Mouse (Mus musculus) E14TG2a.4 (cell line): ENCODE measurements around the gene Gapdhs.

Experiments used
- CTCF ChIP-seq: conservative IDR thresholded peaks from 2 replicates; pipeline ENCODE4 v1.5.1; 2014; ENCODE audit warnings: low read length
- NANOG ChIP-seq: IDR thresholded peaks from 2 replicates; pipeline ENCODE4 v1.6.1; 2014; ENCODE audit warnings: borderline replicate concordance, low read length, mixed read lengths

DNA sequence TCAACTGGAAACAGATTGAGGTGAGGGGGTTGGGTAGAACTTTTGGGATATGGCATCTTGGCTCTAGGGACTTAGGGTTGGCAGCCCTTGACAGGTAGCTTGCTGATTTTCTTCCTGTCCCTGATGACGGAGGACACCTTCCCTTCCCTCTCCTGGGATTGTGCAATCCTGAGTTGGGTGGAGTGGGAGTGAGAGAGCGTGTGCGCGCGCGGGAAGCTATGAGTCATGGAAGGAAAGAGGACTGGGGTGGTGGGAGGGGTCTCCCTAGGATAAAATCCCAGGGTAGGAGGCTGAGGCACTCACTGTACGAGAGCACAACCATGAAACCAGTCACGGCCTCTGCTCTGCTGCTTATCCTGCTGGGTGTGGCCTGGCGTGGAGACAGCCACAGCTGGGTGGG lies 32.6 kb upstream of the Gapdhs start:
- TF ChIP-seq CTCF (no peak), NANOG (no peak)
